Mouse (Mus musculus): Measurements from ENCODE around the gene Alg9.

GRCm38 (mm10) chr9:50734989-50735388 is 39.8 kb upstream of the Alg9 start:
- TF ChIP-seq CTCF (conservative IDR thresholded peaks at IDR 0.05; ENCODE audit: low read length) (peak; percentile 75), POU5F1 (IDR thresholded peaks at IDR 0.05; ENCODE audit: borderline replicate concordance, low read length) (no peak), NANOG (IDR thresholded peaks at IDR 0.05; ENCODE audit: borderline replicate concordance, low read length) (no peak)

Measured in E14TG2a.4 (cell line).